Mouse (Mus musculus) urinary bladder, postnatal 14 days (tissue): ENCODE results near the gene Vmn1r36.
"Not testable (repeated sequence)": the region's sequence is repeated elsewhere in the genome, so short reads cannot be mapped to it uniquely, and the experiment has no call there.

Experiments used
- DNase-seq: peaks from one replicate; pipeline ENCODE4 v3.0.0; 2021; ENCODE audit warnings: low spot score

Gene Vmn1r36

GRCm38 (mm10) chr6:66719068-66719467 lies at the start of gene Vmn1r36:
Gene Vmn1r36, minus strand, starts transcription at chr6:66719168.
- not testable (repeated sequence) for DNase-seq

GRCm38 (mm10) chr6:66729082-66729481 lies 10.1 kb upstream of the Vmn1r36 start, which contains the start of gene Vmn1r37:
Gene Vmn1r37, plus strand, starts transcription at chr6:66729382.
- DNase-seq = not testable (repeated sequence)

GRCm38 (mm10) chr6:66713854-66714253 lies 5.1 kb downstream of the Vmn1r36 start:
- no peak for DNase-seq

- DNase-seq = no peak
Measured at GRCm38 (mm10) chr6:66708901-66709300, 10.1 kb downstream of the Vmn1r36 start.

- no peak for DNase-seq
Measured at GRCm38 (mm10) chr6:66685806-66686205, 33.2 kb downstream of the Vmn1r36 start, which contains the start of gene Vmn1r35. Gene Vmn1r35, minus strand, starts transcription at chr6:66685906.
